Mouse (Mus musculus) liver, embryonic 16.5 days (tissue): ENCODE results near the gene Jmjd8. TPM values are rescaled to one million over a fixed set of nuclear protein-coding genes. Genes with fewer than 3 reads are reported as not detected.

Experiments used
- ATAC-seq: fragments of 200-750 bp; cut with Nextera tagmentation; 2 replicates; pipeline ENCODE4 v1.8.0; 2017; ENCODE audit warnings: low read depth, mild to moderate bottlenecking, moderate number of reproducible peaks, moderate library complexity
- H3K27ac ChIP-seq: fragments of 300-500 bp; sonication (generic); 2 replicates; pipeline ENCODE4 v1.5.1; 2014; ENCODE audit warnings: mild to moderate bottlenecking, low read length
- H3K27me3 ChIP-seq: fragments of 300-500 bp; sonication (generic); 2 replicates; pipeline ENCODE4 v1.6.1; 2014; ENCODE audit warnings: low read depth, low read length, mixed read lengths; ENCODE audit not compliant: control insufficient read depth, insufficient read depth
- H3K36me3 ChIP-seq: fragments of 300-500 bp; sonication (generic); 2 replicates; pipeline ENCODE4 v1.6.1; 2014; ENCODE audit warnings: mild to moderate bottlenecking; ENCODE audit not compliant: control insufficient read depth, insufficient read depth
- H3K4me1 ChIP-seq: fragments of 300-500 bp; sonication (generic); 2 replicates; pipeline ENCODE4 v1.6.1; 2014; ENCODE audit warnings: low read depth, low read length, mixed read lengths; ENCODE audit not compliant: control insufficient read depth
- H3K4me2 ChIP-seq: fragments of 300-500 bp; sonication (generic); 2 replicates; pipeline ENCODE4 v1.6.1; 2014; ENCODE audit warnings: low read depth, low read length, mixed read lengths
- H3K4me3 ChIP-seq: fragments of 300-500 bp; sonication (generic); 2 replicates; pipeline ENCODE4 v1.5.1; 2014; ENCODE audit warnings: low read depth, mild to moderate bottlenecking, low read length
- H3K9ac ChIP-seq: fragments of 300-500 bp; sonication (generic); 2 replicates; pipeline ENCODE4 v1.6.1; 2014; ENCODE audit warnings: low read depth, low read length
- H3K9me3 ChIP-seq: fragments of 300-500 bp; sonication (generic); replicated peaks from 2 replicates; pipeline ENCODE4 v1.6.1; 2016; ENCODE audit warnings: low read length; ENCODE audit not compliant: control insufficient read depth
- WGBS: fragments of 180-500 bp; shearing (Covaris S2); extraction: QIAGEN DNeasy Blood & Tissue Kit; methylation state at CpG from one replicate; pipeline ENCODE4 v1.1.7; 2014; ENCODE audit not compliant: insufficient replicate concordance; 5-methylcytosine and 5-hydroxymethylcytosine counted together
- polyA plus RNA-seq: library from polyadenylated mRNA; unstranded; fragments of >200 nt; fragmentation: Nextera tagmentation; extraction: Ambion mirVana; gene quantifications from 2 replicates; pipeline ENCODE4 v1.2.1, GENCODE M21; 2015

Gene Jmjd8
- polyA plus RNA-seq, 1 experiment from 2014 or later, result 23.5 TPM

- Histone ChIP-seq H3K9ac (peak overlapping the region; percentile 73; the same call in 1 of the 2 replicates), H3K36me3 (peaks cover 14% of the 10 kb centered on the region), H3K27ac (peak overlapping the region; percentile 75), H3K4me3 (peak overlapping the region; percentile 60), H3K27me3 (no peaks in the 10 kb centered on the region), H3K9me3 (no peaks in the 10 kb centered on the region), H3K4me2 (peak overlapping the region; percentile 69), H3K4me1 (peaks cover 55% of the 10 kb centered on the region)
- 83% methylated on average over 8 of the region's 8 CpGs for WGBS
- ATAC-seq, result no peak
These were observed 458 bp upstream of the Jmjd8 start for GRCm38 (mm10) chr17:25828223-25828594.

GRCm38 (mm10) chr17:25829558-25830017 lies 921 bp downstream of the Jmjd8 start:
- H3K9ac ChIP-seq, result peak overlapping the region; percentile 73
- WGBS, result 39% methylated on average over 8 of the region's 8 CpGs
- H3K4me2 ChIP-seq, result peak overlapping the region; percentile 69
- H3K4me3 ChIP-seq, result peak overlapping the region; percentile 60
- ATAC-seq, result no peak
- H3K27ac ChIP-seq, result peak overlapping the region; percentile 75
- no peaks in the 10 kb centered on the region for H3K27me3 ChIP-seq
- H3K9me3 ChIP-seq, result no peaks in the 10 kb centered on the region
- peaks cover 60% of the 10 kb centered on the region for H3K4me1 ChIP-seq
- H3K36me3 ChIP-seq, result peaks cover 14% of the 10 kb centered on the region

- Histone ChIP-seq H3K27ac (peak overlapping the region; percentile 75; the same call in 1 of the 2 replicates), H3K4me3 (peak overlapping the region; percentile 60; the same call in 1 of the 2 replicates), H3K4me2 (peak overlapping the region; percentile 69; the same call in 1 of the 2 replicates), H3K36me3 (peaks cover 14% of the 10 kb centered on the region), H3K9me3 (no peaks in the 10 kb centered on the region), H3K27me3 (no peaks in the 10 kb centered on the region), H3K4me1 (peaks cover 60% of the 10 kb centered on the region), H3K9ac (no peak overlapping the region; the same call in 1 of the 2 replicates)
- ATAC-seq, result no peak
- 66% methylated on average over 4 of the region's 4 CpGs for WGBS
These were observed 1.6 kb downstream of the Jmjd8 start for GRCm38 (mm10) chr17:25830200-25830753.

GRCm38 (mm10) chr17:25830806-25831431 lies 2.3 kb downstream of the Jmjd8 start:
- peaks cover 14% of the 10 kb centered on the region for H3K36me3 ChIP-seq
- no peak overlapping the region for H3K4me3 ChIP-seq
- H3K27ac ChIP-seq, result no peak overlapping the region
- 78% methylated on average over 14 of the region's 14 CpGs for WGBS
- H3K9ac ChIP-seq, result no peak overlapping the region; the same call in 1 of the 2 replicates
- H3K4me2 ChIP-seq, result 0 out of 2 replicates have a peak overlapping the region, but pooled peaks have one; percentile 99
- H3K9me3 ChIP-seq, result no peaks in the 10 kb centered on the region
- no peaks in the 10 kb centered on the region for H3K27me3 ChIP-seq
- ATAC-seq, result no peak
- peaks cover 63% of the 10 kb centered on the region for H3K4me1 ChIP-seq

- ATAC-seq, result no peak
- peak overlapping the region; percentile 97 for H3K27ac ChIP-seq
- peak overlapping the region; percentile 92 for H3K4me3 ChIP-seq
- H3K4me2 ChIP-seq, result peak overlapping the region; percentile 99
- no peaks in the 10 kb centered on the region for H3K27me3 ChIP-seq
- peaks cover 71% of the 10 kb centered on the region for H3K4me1 ChIP-seq
- peaks cover 14% of the 10 kb centered on the region for H3K36me3 ChIP-seq
- no peaks in the 10 kb centered on the region for H3K9me3 ChIP-seq
- WGBS, result 41% methylated on average over 21 of the region's 21 CpGs
- peak overlapping the region; percentile 79 for H3K9ac ChIP-seq
These were observed 3.0 kb downstream of the Jmjd8 start for GRCm38 (mm10) chr17:25831451-25832281.

- H3K9me3 ChIP-seq, result no peaks in the 10 kb centered on the region
- H3K4me3 ChIP-seq, result peak overlapping the region; percentile 92
- peak overlapping the region; percentile 99 for H3K4me2 ChIP-seq
- peak; percentile 91 for ATAC-seq
- peaks cover 80% of the 10 kb centered on the region for H3K4me1 ChIP-seq
- peaks cover 14% of the 10 kb centered on the region for H3K36me3 ChIP-seq
- under 1% methylated on average over 71 of the region's 77 CpGs for WGBS
- peak overlapping the region; percentile 91 for H3K9ac ChIP-seq
- H3K27me3 ChIP-seq, result no peaks in the 10 kb centered on the region
- peak overlapping the region; percentile 97 for H3K27ac ChIP-seq
These were observed 4.0 kb downstream of the Jmjd8 start for GRCm38 (mm10) chr17:25832436-25833290.

- WGBS, result under 1% methylated on average over 24 of the region's 24 CpGs
These were observed 4.6 kb downstream of the Jmjd8 start, which contains the start of gene Stub1 for GRCm38 (mm10) chr17:25833291-25833663. Gene Stub1, minus strand, starts transcription at chr17:25833404.

GRCm38 (mm10) chr17:25833961-25834594 lies 5.4 kb downstream of the Jmjd8 start:
- WGBS, result 31% methylated on average over 6 of the region's 6 CpGs
- H3K4me2 ChIP-seq, result peak overlapping the region; percentile 99
- H3K27ac ChIP-seq, result peak overlapping the region; percentile 97
- H3K36me3 ChIP-seq, result peaks cover 18% of the 10 kb centered on the region
- H3K9me3 ChIP-seq, result no peaks in the 10 kb centered on the region
- H3K4me1 ChIP-seq, result peaks cover 73% of the 10 kb centered on the region
- H3K27me3 ChIP-seq, result no peaks in the 10 kb centered on the region
- H3K9ac ChIP-seq, result peak overlapping the region; percentile 91
- no peak for ATAC-seq
- peak overlapping the region; percentile 92 for H3K4me3 ChIP-seq

More at GRCm38 (mm10) chr17:25833291-25833663, 4.6 kb downstream of the Jmjd8 start, which contains the start of gene Stub1:
- Histone ChIP-seq H3K4me2 (peak within 1 kb of the TSS; percentile 99), H3K36me3 (peaks cover 16% of the 10 kb centered on the region), H3K9me3 (no peaks in the 10 kb centered on the region), H3K4me1 (peaks cover 77% of the 10 kb centered on the region), H3K27me3 (no peaks in the 10 kb centered on the region), H3K27ac (peak within 1 kb of the TSS; percentile 97), H3K9ac (peak within 1 kb of the TSS; percentile 91), H3K4me3 (peak within 1 kb of the TSS; percentile 92)
- peak; percentile 64 for ATAC-seq
